Mouse (Mus musculus) intestine, embryonic 15.5 days (tissue): Measurements from ENCODE around the gene Fxyd5. TPM values are rescaled to one million over a fixed set of nuclear protein-coding genes. Genes with fewer than 3 reads are reported as not detected.

Experiments
- ATAC-seq: fragments of 200-750 bp; cut with Nextera tagmentation; 2 replicates; pipeline ENCODE4 v1.8.0; 2017; ENCODE audit warnings: moderate TSS enrichment, moderate library complexity
- H3K27ac ChIP-seq: fragments of 300-500 bp; sonication (generic); 2 replicates; pipeline ENCODE4 v1.5.1; 2015; ENCODE audit warnings: mild to moderate bottlenecking, inconsistent platforms
- H3K27me3 ChIP-seq: fragments of 300-500 bp; sonication (generic); replicated peaks from 2 replicates; pipeline ENCODE4 v1.6.1; 2015; ENCODE audit warnings: inconsistent platforms
- H3K36me3 ChIP-seq: fragments of 300-500 bp; sonication (generic); 2 replicates; pipeline ENCODE4 v1.6.1; 2015; ENCODE audit warnings: inconsistent platforms
- H3K4me1 ChIP-seq: fragments of 300-500 bp; sonication (generic); replicated peaks from 2 replicates; pipeline ENCODE4 v1.6.1; 2015; ENCODE audit warnings: inconsistent platforms
- H3K4me2 ChIP-seq: fragments of 300-500 bp; sonication (generic); replicated peaks from 2 replicates; pipeline ENCODE4 v1.6.1; 2015; ENCODE audit warnings: mild to moderate bottlenecking, inconsistent platforms
- H3K4me3 ChIP-seq: fragments of 300-500 bp; sonication (generic); replicated peaks from 2 replicates; pipeline ENCODE4 v1.5.1; 2015; ENCODE audit warnings: inconsistent platforms
- H3K9ac ChIP-seq: fragments of 300-500 bp; sonication (generic); 2 replicates; pipeline ENCODE4 v1.6.1; 2015; ENCODE audit warnings: inconsistent platforms
- H3K9me3 ChIP-seq: fragments of 300-500 bp; sonication (generic); 2 replicates; pipeline ENCODE4 v1.6.1; 2016; ENCODE audit warnings: inconsistent platforms
- WGBS: fragments of 180-500 bp; shearing (Covaris S2); methylation state at CpG from one replicate; pipeline ENCODE4 v1.1.7; 2015; 5-methylcytosine and 5-hydroxymethylcytosine counted together
- polyA plus RNA-seq: library from polyadenylated mRNA; unstranded; fragments of >200 nt; fragmentation: Nextera tagmentation; extraction: Ambion mirVana; gene quantifications from 2 replicates; pipeline ENCODE4 v1.2.1, GENCODE M21; 2015

Gene Fxyd5
- polyA plus RNA-seq, 1 experiment from 2014 or later, result 21.7 TPM

DNA sequence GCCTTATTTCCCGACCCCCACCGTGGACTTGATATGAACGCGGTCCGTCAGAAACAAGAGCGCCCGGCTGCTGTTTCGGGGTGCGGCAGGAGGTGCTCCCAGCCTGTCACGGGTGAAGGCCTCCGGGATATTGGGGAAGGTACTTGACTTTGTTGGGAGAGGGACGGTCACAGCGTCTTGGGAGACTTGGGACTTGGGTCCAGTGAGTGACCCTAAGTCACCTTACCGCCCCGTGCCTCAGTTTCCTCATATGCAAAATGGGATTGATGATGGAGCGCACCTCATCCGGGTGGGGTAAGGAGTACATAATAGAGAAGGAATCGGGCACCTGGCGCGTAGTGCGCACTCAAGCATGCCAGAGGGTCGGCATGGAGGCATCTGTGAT is 10.0 kb upstream of the Fxyd5 start:
- peaks cover 57% of the 10 kb centered on the region for H3K4me1 ChIP-seq
- H3K4me3 ChIP-seq, result peak overlapping the region; percentile 14
- no peak overlapping the region for H3K27ac ChIP-seq
- no peaks in the 10 kb centered on the region for H3K36me3 ChIP-seq
- peak overlapping the region; percentile 49 for H3K4me2 ChIP-seq
- no peak overlapping the region for H3K9ac ChIP-seq
- H3K9me3 ChIP-seq, result no peaks in the 10 kb centered on the region
- H3K27me3 ChIP-seq, result peaks cover 44% of the 10 kb centered on the region
- no peak for ATAC-seq
- WGBS, result 8% methylated on average over 22 of the region's 22 CpGs

DNA sequence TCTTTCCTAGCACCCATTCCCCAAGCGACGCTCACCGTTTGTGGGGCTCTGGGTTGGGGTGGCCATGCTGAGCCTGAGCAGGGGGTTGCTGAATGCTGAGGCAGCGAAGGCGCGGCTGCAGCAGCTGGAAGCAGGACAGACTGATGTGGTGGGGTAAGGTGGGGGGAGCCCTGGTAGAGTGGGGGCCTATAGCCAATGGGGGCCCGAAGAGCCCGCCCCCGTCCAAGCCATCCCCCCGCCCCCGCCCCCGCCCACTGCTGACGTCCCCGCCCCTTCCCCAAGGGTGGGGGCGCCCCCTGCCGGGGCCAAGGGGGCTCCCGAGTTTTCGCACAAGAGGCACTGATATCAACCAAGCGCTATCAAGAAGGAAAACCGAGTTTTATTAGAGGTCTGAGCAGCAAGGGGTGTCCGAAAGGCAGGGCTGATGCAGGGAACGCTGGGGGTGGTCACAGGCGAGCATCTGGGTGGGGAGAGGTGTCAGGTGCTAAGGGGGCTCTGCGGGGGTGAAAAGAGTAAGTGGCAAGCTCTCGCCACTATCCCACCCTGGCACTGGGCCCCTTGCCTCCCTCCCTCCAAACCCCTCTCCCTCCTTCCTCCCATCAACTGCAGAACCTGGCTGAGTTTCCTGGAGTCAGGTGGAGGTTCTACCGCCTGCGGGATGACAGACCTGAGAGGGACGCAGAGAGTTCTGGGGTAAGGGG is 9.2 kb upstream of the Fxyd5 start, which contains the start of gene Fxyd7:
TSS of gene Fxyd7 (minus strand) at position 147 of the 701 bp plus-strand sequence.
- H3K4me2 ChIP-seq, result peak within 1 kb of the TSS; percentile 49
- WGBS, result 1% methylated on average over 27 of the region's 28 CpGs
- H3K27ac ChIP-seq, result no peak within 1 kb of the TSS
- H3K9ac ChIP-seq, result no peak within 1 kb of the TSS
- peak within 1 kb of the TSS; percentile 19 for H3K4me3 ChIP-seq
- H3K27me3 ChIP-seq, result peaks cover 44% of the 10 kb centered on the region
- H3K9me3 ChIP-seq, result no peaks in the 10 kb centered on the region
- no peak for ATAC-seq
- H3K4me1 ChIP-seq, result peaks cover 57% of the 10 kb centered on the region
- no peaks in the 10 kb centered on the region for H3K36me3 ChIP-seq

DNA sequence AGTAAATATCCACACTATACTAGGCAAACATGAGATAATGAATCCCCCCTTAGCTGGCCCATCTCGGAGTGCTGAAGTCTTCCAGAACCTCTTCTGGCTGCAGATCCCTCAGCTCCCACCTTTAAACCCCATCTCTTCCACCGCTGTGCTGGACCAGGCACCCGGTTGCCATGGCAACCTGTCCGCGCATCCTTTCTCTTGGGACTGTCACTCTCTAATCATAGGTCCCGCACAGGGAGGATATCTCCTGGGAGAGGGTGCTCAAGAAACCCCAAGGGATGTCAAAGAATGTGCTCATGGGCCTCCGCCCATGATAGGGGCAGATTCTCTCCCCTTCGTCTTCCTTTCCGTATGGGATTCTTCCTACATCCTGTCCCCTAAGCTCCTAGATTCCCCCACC is 8.6 kb upstream of the Fxyd5 start:
- H3K4me2 ChIP-seq, result peak overlapping the region; percentile 49
- H3K9me3 ChIP-seq, result no peaks in the 10 kb centered on the region
- H3K9ac ChIP-seq, result no peak overlapping the region
- 5% methylated on average over 9 of the region's 9 CpGs for WGBS
- no peak overlapping the region for H3K27ac ChIP-seq
- peaks cover 44% of the 10 kb centered on the region for H3K27me3 ChIP-seq
- peaks cover 57% of the 10 kb centered on the region for H3K4me1 ChIP-seq
- ATAC-seq, result no peak
- H3K36me3 ChIP-seq, result no peaks in the 10 kb centered on the region
- peak overlapping the region; percentile 19 for H3K4me3 ChIP-seq

DNA sequence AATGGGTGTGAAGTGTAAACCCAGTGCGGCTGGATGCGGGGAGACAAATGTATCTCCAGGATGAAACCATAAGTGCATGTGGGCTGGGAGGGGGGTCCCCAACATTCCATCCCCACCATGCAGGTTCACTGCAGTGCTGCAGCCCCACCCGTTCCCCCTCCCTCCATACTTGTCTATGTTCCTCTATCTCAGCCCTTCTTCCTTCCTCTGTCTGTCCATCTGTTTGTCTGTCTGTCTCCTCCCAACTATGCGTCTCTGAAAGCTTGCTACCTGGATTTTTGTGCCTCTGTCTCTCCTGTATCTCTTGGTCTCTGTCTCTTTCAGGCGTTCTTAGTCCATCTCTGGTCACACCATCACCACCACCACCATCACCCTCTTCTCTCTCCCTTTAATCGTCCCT is 8.2 kb upstream of the Fxyd5 start:
- Histone ChIP-seq H3K9me3 (no peaks in the 10 kb centered on the region), H3K36me3 (no peaks in the 10 kb centered on the region), H3K4me2 (peak overlapping the region; percentile 49), H3K27me3 (peaks cover 44% of the 10 kb centered on the region), H3K4me1 (peaks cover 56% of the 10 kb centered on the region), H3K9ac (no peak overlapping the region), H3K4me3 (peak overlapping the region; percentile 19), H3K27ac (no peak overlapping the region)
- 4% methylated on average over 6 of the region's 6 CpGs for WGBS
- ATAC-seq, result no peak

DNA sequence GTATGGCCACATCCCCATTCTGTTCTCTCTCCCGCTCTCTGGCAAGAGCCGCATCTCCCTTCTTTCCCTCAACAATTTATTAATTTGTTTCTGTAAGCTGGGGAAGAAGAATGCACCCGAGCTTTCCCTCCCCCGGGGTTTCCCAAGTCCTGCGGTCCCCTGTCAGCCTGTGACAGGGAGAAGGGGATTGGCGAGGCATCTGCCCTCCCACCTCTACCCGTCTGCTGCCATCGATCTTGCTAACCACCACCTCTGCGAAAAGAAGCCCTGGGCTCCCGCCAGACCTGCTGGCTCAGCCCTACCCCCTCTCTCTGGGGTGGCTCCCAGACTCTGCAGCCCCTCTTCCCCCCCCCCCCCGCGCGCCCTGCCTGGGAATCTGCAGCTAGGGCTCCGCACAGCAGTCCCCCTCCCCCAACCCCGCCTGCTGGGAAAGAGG is 7.6 kb upstream of the Fxyd5 start:
- H3K4me2 ChIP-seq, result peak overlapping the region; percentile 49
- H3K9me3 ChIP-seq, result no peaks in the 10 kb centered on the region
- ATAC-seq, result 0 out of 2 replicates have a peak, but pooled peaks have one; percentile 16
- no peaks in the 10 kb centered on the region for H3K36me3 ChIP-seq
- peaks cover 52% of the 10 kb centered on the region for H3K4me1 ChIP-seq
- H3K4me3 ChIP-seq, result 0 out of 2 replicates have a peak overlapping the region, but pooled peaks have one; percentile 16
- H3K9ac ChIP-seq, result no peak overlapping the region
- WGBS, result 3% methylated on average over 13 of the region's 15 CpGs
- peaks cover 44% of the 10 kb centered on the region for H3K27me3 ChIP-seq
- H3K27ac ChIP-seq, result no peak overlapping the region

DNA sequence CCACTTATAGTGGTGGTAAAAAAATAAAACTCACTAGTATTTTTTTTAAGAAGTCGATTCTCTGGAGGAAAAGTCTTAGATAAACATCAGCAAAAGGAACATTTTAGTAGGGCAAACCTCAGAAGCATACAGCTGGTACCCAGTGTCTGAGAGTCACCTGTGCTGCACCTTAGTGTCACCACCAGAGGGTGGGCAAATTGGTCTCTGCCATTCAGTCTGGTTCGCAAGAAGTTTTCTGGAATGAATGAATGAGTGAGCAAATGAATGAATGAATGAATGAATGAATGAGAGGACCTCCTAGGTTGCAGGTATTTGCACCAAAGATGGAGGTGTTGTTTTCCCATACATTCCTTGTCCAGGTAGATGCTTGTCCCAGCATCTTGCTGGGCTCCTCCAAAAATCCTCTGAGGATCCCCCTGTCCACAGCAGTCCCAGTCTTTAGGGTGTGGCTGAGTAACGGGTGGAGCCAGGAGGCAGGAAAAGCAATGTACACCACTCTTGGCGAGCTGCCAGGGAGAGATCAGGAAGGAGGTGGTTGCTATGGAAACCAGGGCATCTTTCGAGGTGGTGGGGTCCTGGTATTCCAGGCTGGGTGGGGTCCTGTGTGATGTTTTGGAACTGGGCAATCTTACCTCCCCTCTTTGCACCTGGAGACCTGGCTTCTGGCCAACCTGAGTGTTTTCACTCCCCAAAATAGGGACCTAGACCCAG is 7.0 kb upstream of the Fxyd5 start:
- Histone ChIP-seq H3K9ac (no peak overlapping the region), H3K27me3 (peaks cover 44% of the 10 kb centered on the region), H3K36me3 (no peaks in the 10 kb centered on the region), H3K4me2 (peak overlapping the region; percentile 49), H3K4me3 (no peak overlapping the region), H3K9me3 (no peaks in the 10 kb centered on the region), H3K27ac (no peak overlapping the region), H3K4me1 (peaks cover 47% of the 10 kb centered on the region)
- no peak for ATAC-seq
- 18% methylated on average over 5 of the region's 5 CpGs for WGBS

DNA sequence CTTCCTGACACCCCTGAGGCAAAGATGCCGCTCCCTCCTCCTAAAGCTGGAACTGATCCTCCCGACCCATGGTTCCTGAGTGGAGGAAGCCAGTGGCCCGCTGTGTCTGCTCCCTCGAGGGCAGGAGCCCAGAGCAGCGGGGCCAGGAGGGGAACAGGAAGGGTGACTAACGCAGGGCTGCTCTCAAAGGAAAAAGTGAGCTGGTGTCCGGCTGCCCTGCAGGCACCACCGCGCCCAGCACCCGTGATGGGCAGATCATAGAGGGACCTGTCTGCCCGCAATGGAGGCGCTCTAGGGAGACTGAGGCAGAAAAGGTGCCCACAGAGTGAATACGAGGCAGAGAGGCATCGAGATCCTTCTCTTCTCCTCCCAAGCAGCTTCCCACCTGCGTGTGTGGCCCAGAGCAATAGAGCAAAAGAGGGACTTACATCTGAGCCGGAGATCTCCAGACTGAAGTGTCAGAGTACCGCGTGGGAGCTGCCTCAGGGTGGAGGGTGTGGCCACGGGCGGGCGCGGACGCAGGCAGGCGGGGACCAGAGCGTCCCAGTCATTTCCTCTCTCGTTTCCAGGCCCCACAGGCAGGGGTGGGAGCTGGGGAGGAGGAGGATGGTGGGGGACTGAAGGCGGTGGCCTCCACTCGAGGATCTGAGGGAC is 492 bp downstream of the Fxyd5 start:
- Histone ChIP-seq H3K4me3 (peak overlapping the region; percentile 29), H3K4me1 (peaks cover 13% of the 10 kb centered on the region), H3K36me3 (no peaks in the 10 kb centered on the region), H3K27ac (no peak overlapping the region), H3K4me2 (peak overlapping the region; percentile 64), H3K9ac (peak overlapping the region; percentile 28), H3K27me3 (peaks cover 24% of the 10 kb centered on the region), H3K9me3 (no peaks in the 10 kb centered on the region)
- 3% methylated on average over 28 of the region's 28 CpGs for WGBS
- ATAC-seq, result peak; percentile 70

DNA sequence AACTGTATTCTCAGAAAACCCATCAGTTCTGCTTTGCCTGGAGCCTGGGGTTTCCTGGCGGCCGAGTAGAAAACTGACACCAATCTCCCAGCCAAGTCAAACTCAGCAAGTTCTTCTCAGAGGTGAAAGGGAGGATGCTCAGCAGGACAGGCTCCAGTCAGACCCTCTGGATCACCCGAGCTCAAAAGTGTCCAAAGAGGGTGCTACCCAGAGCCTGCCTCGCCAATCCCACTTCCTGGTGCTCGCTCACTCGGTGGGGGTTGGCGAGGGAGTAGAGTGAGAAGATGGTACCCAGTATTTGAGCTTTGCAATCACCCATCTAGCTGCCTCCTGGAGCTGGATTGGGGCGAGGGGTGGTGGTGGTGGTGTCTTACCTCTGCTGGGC is 1.3 kb downstream of the Fxyd5 start:
- no peak for ATAC-seq
- Histone ChIP-seq H3K36me3 (no peaks in the 10 kb centered on the region), H3K4me1 (peaks cover 13% of the 10 kb centered on the region), H3K4me2 (0 out of 2 replicates have a peak overlapping the region, but pooled peaks have one; percentile 4), H3K27ac (no peak overlapping the region), H3K9me3 (no peaks in the 10 kb centered on the region), H3K9ac (no peak overlapping the region), H3K27me3 (peaks cover 24% of the 10 kb centered on the region), H3K4me3 (no peak overlapping the region)
- WGBS, result 44% methylated on average over 8 of the region's 8 CpGs

DNA sequence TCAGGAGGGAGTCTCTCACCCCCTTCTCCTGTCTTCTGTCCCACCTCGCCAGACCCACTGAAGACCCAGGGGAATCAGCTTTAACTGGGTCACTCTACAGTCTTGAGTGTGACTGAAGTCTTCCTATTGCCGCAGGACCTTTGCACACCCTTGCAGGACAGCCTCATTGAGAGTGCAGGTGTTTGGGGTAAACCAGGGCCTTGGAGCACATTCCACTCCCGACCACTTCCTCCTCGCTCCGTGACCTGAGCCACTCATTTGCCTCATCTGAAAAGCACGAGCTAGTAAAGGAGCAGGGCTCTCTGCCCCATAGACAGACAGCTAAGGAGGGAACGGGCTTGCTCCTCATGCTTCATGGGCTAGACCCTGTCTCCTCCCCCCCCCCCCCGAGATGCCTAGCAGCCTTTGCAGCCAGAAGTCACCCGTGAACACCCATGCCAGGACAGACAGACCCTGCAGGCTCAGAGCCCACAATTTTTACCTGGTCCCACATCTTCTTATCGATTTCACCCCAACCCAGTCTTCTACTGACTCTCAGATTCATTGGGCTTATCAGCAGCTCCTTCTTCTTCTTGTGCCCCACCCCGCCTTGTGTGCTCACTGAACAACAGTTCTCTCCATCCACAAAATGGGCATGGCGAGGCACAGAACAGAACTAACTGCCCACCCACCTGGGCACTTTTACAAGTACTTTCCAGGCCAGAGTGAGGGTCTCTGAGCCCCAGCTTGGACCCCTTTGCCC is 1.8 kb downstream of the Fxyd5 start:
- H3K4me3 ChIP-seq, result no peak overlapping the region
- WGBS, result 78% methylated on average over 12 of the region's 12 CpGs
- no peaks in the 10 kb centered on the region for H3K9me3 ChIP-seq
- no peaks in the 10 kb centered on the region for H3K36me3 ChIP-seq
- H3K4me1 ChIP-seq, result peaks cover 13% of the 10 kb centered on the region
- H3K27me3 ChIP-seq, result peaks cover 24% of the 10 kb centered on the region
- H3K4me2 ChIP-seq, result 0 out of 2 replicates have a peak overlapping the region, but pooled peaks have one; percentile 4
- H3K9ac ChIP-seq, result no peak overlapping the region
- ATAC-seq, result no peak
- no peak overlapping the region for H3K27ac ChIP-seq

DNA sequence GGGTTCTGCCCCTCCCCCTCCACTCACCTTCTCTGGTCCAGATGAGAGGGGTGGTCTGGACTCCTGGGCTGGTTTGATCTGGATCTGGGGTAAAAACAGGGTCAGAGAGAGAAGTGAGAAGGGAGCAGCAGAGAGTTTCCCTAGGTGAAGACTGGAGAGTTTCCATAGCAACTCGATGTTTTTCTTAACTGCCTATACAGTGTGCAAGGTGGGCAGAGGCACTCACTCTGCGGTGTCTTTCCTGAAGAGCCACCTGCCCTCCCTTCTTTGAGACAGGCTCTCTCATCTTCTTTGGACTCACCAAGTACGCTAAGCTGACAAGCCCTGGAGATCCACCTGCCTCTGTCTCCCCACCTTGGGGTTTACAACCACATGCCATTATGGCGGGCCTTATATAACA is 3.3 kb downstream of the Fxyd5 start:
- peaks cover 23% of the 10 kb centered on the region for H3K27me3 ChIP-seq
- no peaks in the 10 kb centered on the region for H3K9me3 ChIP-seq
- WGBS, result 87% methylated on average over 4 of the region's 4 CpGs
- no peak overlapping the region for H3K4me3 ChIP-seq
- peaks cover 13% of the 10 kb centered on the region for H3K4me1 ChIP-seq
- H3K4me2 ChIP-seq, result no peak overlapping the region
- no peak for ATAC-seq
- H3K9ac ChIP-seq, result no peak overlapping the region
- no peaks in the 10 kb centered on the region for H3K36me3 ChIP-seq
- no peak overlapping the region for H3K27ac ChIP-seq

DNA sequence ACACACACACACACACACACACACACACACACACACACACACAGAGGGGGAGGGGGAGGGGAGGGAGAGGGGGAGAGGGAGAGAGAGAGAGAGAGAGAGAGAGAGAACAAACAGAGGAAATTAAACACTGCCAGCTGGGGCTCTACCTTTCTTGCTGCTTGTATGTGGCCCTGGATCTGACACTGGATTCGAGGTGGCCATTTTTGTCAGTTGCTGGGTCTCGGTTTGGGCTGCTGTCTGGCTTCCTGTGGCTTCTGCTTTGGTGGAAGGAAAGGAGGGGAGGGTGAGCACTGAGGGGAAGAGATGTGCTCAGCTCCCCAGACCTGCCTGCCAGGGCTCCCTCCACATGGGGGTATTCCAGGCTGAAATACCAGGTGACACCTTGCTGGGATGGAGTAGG is 4.6 kb downstream of the Fxyd5 start:
- H3K9me3 ChIP-seq, result no peaks in the 10 kb centered on the region
- H3K9ac ChIP-seq, result no peak overlapping the region
- H3K4me3 ChIP-seq, result no peak overlapping the region
- H3K4me1 ChIP-seq, result peaks cover 12% of the 10 kb centered on the region
- ATAC-seq, result no peak
- H3K27me3 ChIP-seq, result peaks cover 20% of the 10 kb centered on the region
- H3K36me3 ChIP-seq, result no peaks in the 10 kb centered on the region
- H3K27ac ChIP-seq, result no peak overlapping the region
- WGBS, result 70% methylated on average over 2 of the region's 2 CpGs
- H3K4me2 ChIP-seq, result no peak overlapping the region

DNA sequence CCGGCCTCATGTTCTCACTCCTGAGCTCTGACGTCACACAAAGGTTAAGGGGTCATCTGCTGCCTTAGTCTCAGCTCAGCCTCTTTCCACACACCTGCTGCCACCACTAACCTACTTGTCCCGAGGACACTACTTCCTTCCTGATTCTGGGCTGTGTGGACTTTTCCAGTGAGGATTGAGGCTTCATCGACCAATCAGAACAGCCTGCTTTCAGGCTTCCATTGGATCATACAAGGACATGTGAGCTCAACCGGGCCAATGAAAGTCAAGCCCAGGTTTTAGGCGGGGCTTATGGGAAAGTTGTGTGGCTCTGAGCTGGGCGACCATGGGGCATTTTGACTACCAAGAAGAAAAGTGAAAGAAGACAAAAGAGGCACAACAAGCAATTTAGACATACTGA is 5.4 kb downstream of the Fxyd5 start:
- H3K4me2 ChIP-seq, result no peak overlapping the region
- WGBS, result 83% methylated on average over 7 of the region's 7 CpGs
- no peaks in the 10 kb centered on the region for H3K9me3 ChIP-seq
- H3K4me3 ChIP-seq, result no peak overlapping the region
- H3K9ac ChIP-seq, result no peak overlapping the region
- no peak overlapping the region for H3K27ac ChIP-seq
- no peaks in the 10 kb centered on the region for H3K36me3 ChIP-seq
- no peak for ATAC-seq
- H3K27me3 ChIP-seq, result peaks cover 13% of the 10 kb centered on the region
- H3K4me1 ChIP-seq, result peaks cover 5% of the 10 kb centered on the region
